Mouse (Mus musculus): ENCODE results near the gene Pde6g. TPM values are rescaled to one million over a fixed set of nuclear protein-coding genes. Genes with fewer than 3 reads are reported as not detected.
"Not testable (repeated sequence)": the region's sequence is repeated elsewhere in the genome, so short reads cannot be mapped to it uniquely, and the experiment has no call there.

Gene Pde6g
- polyA plus RNA-seq, 1 experiment from 2014 or later: 0.39 TPM

- H3K36me3 ChIP-seq: no peaks in the 10 kb centered on the region
- H3K27me3 ChIP-seq: no peaks in the 10 kb centered on the region
- no peak within 1 kb of the TSS for H3K4me2 ChIP-seq (replicated peaks)
- ATAC-seq (ENCODE audit: low FRiP score, low read depth): no peak
- no peak within 1 kb of the TSS for H3K27ac ChIP-seq
- no peaks in the 10 kb centered on the region for H3K4me1 ChIP-seq
- H3K9me3 ChIP-seq: no peaks in the 10 kb centered on the region
- WGBS: 88% methylated on average over 3 of the region's 3 CpGs
- H3K9ac ChIP-seq: no peak within 1 kb of the TSS
- no peak within 1 kb of the TSS for H3K4me3 ChIP-seq
Measured at GRCm38 (mm10) chr11:120442344-120442743, 11.0 kb downstream of the Pde6g start, which contains the start of gene Tspan10. Gene Tspan10 (plus strand): TSS chr11:120442644.

- ATAC-seq (ENCODE audit: low FRiP score, low read depth): no peak
- Histone ChIP-seq H3K27ac (peak overlapping the region; percentile 79; the same call in 1 of the 2 replicates), H3K9me3 (no peaks in the 10 kb centered on the region), H3K4me3 (peak overlapping the region; percentile 98), H3K4me2 (replicated peaks) (peak overlapping the region; percentile 94), H3K4me1 (peaks cover 12% of the 10 kb centered on the region), H3K36me3 (peaks cover 18% of the 10 kb centered on the region), H3K27me3 (no peaks in the 10 kb centered on the region), H3K9ac (peak overlapping the region; percentile 96)
- WGBS: 26% methylated on average over 12 of the region's 12 CpGs
Measured at GRCm38 (mm10) chr11:120437857-120438385, 15.4 kb downstream of the Pde6g start.

GRCm38 (mm10) chr11:120437152-120437856 lies 16.0 kb downstream of the Pde6g start, which contains the start of gene Nploc4:
Gene Nploc4 (minus strand): TSS chr11:120437708.
- 1% methylated on average over 57 of the region's 77 CpGs for WGBS

GRCm38 (mm10) chr11:120426727-120427126 lies 26.6 kb downstream of the Pde6g start:
- no peak overlapping the region for H3K4me2 ChIP-seq (replicated peaks)
- no peaks in the 10 kb centered on the region for H3K9me3 ChIP-seq
- H3K4me1 ChIP-seq: peaks cover 18% of the 10 kb centered on the region
- no peak overlapping the region for H3K27ac ChIP-seq
- no peaks in the 10 kb centered on the region for H3K27me3 ChIP-seq
- H3K9ac ChIP-seq: no peak overlapping the region
- peaks cover 79% of the 10 kb centered on the region for H3K36me3 ChIP-seq
- WGBS: 94% methylated on average over 3 of the region's 3 CpGs
- H3K4me3 ChIP-seq: no peak overlapping the region
- ATAC-seq (ENCODE audit: low FRiP score, low read depth): no peak

More at GRCm38 (mm10) chr11:120437152-120437856, 16.0 kb downstream of the Pde6g start, which contains the start of gene Nploc4:
- no peaks in the 10 kb centered on the region for H3K27me3 ChIP-seq
- H3K4me2 ChIP-seq (replicated peaks): peak within 1 kb of the TSS; percentile 94
- H3K27ac ChIP-seq: peak within 1 kb of the TSS; percentile 79
- H3K9me3 ChIP-seq: no peaks in the 10 kb centered on the region
- peaks cover 12% of the 10 kb centered on the region for H3K4me1 ChIP-seq
- peaks cover 24% of the 10 kb centered on the region for H3K36me3 ChIP-seq
- peak within 1 kb of the TSS; percentile 98 for H3K4me3 ChIP-seq
- peak within 1 kb of the TSS; percentile 96 for H3K9ac ChIP-seq
- ATAC-seq (ENCODE audit: low FRiP score, low read depth): peak; percentile 92

GRCm38 (mm10) chr11:120423569-120424295 lies 29.6 kb downstream of the Pde6g start:
- Histone ChIP-seq H3K4me1 (peaks cover 18% of the 10 kb centered on the region), H3K27me3 (no peaks in the 10 kb centered on the region), H3K4me3 (no peak overlapping the region), H3K9ac (no peak overlapping the region), H3K36me3 (peaks cover 85% of the 10 kb centered on the region), H3K4me2 (replicated peaks) (no peak overlapping the region), H3K27ac (no peak overlapping the region), H3K9me3 (no peaks in the 10 kb centered on the region)
- WGBS: 58% methylated on average over 9 of the region's 9 CpGs
- no peak; the same call in 1 of the 2 replicates for ATAC-seq (ENCODE audit: low FRiP score, low read depth)

GRCm38 (mm10) chr11:120422651-120423568 lies 30.4 kb downstream of the Pde6g start:
- peak; percentile 51; the same call in 1 of the 2 replicates for ATAC-seq (ENCODE audit: low FRiP score, low read depth)
- no peak overlapping the region for H3K4me3 ChIP-seq
- H3K4me2 ChIP-seq (replicated peaks): no peak overlapping the region
- H3K9ac ChIP-seq: peak overlapping the region; percentile 19; the same call in 1 of the 2 replicates
- peaks cover 18% of the 10 kb centered on the region for H3K4me1 ChIP-seq
- 48% methylated on average over 13 of the region's 13 CpGs for WGBS
- no peaks in the 10 kb centered on the region for H3K9me3 ChIP-seq
- no peaks in the 10 kb centered on the region for H3K27me3 ChIP-seq
- H3K27ac ChIP-seq: no peak overlapping the region
- H3K36me3 ChIP-seq: peaks cover 85% of the 10 kb centered on the region

- H3K27me3 ChIP-seq: no peaks in the 10 kb centered on the region
- no peak overlapping the region for H3K4me2 ChIP-seq (replicated peaks)
- peaks cover 85% of the 10 kb centered on the region for H3K36me3 ChIP-seq
- H3K27ac ChIP-seq: no peak overlapping the region
- no peak for ATAC-seq (ENCODE audit: low FRiP score, low read depth)
- peaks cover 15% of the 10 kb centered on the region for H3K4me1 ChIP-seq
- no peak overlapping the region for H3K9ac ChIP-seq
- no peak overlapping the region for H3K4me3 ChIP-seq
- WGBS: 70% methylated on average over 1 of the region's 1 CpGs
- no peaks in the 10 kb centered on the region for H3K9me3 ChIP-seq
Measured at GRCm38 (mm10) chr11:120418592-120418991, 34.7 kb downstream of the Pde6g start.

GRCm38 (mm10) chr11:120417852-120418251 lies 35.4 kb downstream of the Pde6g start:
- Histone ChIP-seq H3K36me3 (peaks cover 86% of the 10 kb centered on the region), H3K4me1 (peaks cover 8% of the 10 kb centered on the region)
- 88% methylated on average over 7 of the region's 7 CpGs for WGBS

GRCm38 (mm10) chr11:120413621-120414020 lies 39.7 kb downstream of the Pde6g start:
- ATAC-seq (ENCODE audit: low FRiP score, low read depth); H3K4me3 ChIP-seq; H3K9ac ChIP-seq; H3K27me3 ChIP-seq; H3K4me2 ChIP-seq (replicated peaks); H3K27ac ChIP-seq; H3K4me1 ChIP-seq; H3K9me3 ChIP-seq: not testable (repeated sequence)
- peaks cover 89% of the 10 kb centered on the region for H3K36me3 ChIP-seq
- WGBS: 95% methylated on average over 8 of the region's 10 CpGs

More at GRCm38 (mm10) chr11:120417852-120418251, 35.4 kb downstream of the Pde6g start:
- no peaks in the 10 kb centered on the region for H3K9me3 ChIP-seq
- H3K4me2 ChIP-seq (replicated peaks): no peak overlapping the region
- no peak overlapping the region for H3K27ac ChIP-seq
- H3K4me3 ChIP-seq: no peak overlapping the region
- ATAC-seq (ENCODE audit: low FRiP score, low read depth): no peak
- no peaks in the 10 kb centered on the region for H3K27me3 ChIP-seq
- no peak overlapping the region; the same call in 1 of the 2 replicates for H3K9ac ChIP-seq

- ATAC-seq (ENCODE audit: low FRiP score, low read depth): no peak
- Histone ChIP-seq H3K27ac (no peak overlapping the region), H3K9ac (no peak overlapping the region), H3K9me3 (no peaks in the 10 kb centered on the region), H3K4me3 (no peak overlapping the region), H3K36me3 (peaks cover 95% of the 10 kb centered on the region), H3K4me1 (no peaks in the 10 kb centered on the region), H3K4me2 (replicated peaks) (no peak overlapping the region), H3K27me3 (no peaks in the 10 kb centered on the region)
- WGBS: 89% methylated on average over 1 of the region's 1 CpGs
Measured at GRCm38 (mm10) chr11:120406445-120406844, 46.9 kb downstream of the Pde6g start.

GRCm38 (mm10) chr11:120405867-120406266 lies 47.4 kb downstream of the Pde6g start:
- Histone ChIP-seq H3K27me3 (no peaks in the 10 kb centered on the region), H3K4me3 (no peak overlapping the region), H3K27ac (no peak overlapping the region), H3K36me3 (peaks cover 95% of the 10 kb centered on the region), H3K9me3 (no peaks in the 10 kb centered on the region), H3K4me2 (replicated peaks) (no peak overlapping the region), H3K9ac (no peak overlapping the region), H3K4me1 (no peaks in the 10 kb centered on the region)
- WGBS: 90% methylated on average over 3 of the region's 3 CpGs
- ATAC-seq (ENCODE audit: low FRiP score, low read depth): no peak
